18 mouse cellular contexts compared by ENCODE assay signal in the genomic region with DNA sequence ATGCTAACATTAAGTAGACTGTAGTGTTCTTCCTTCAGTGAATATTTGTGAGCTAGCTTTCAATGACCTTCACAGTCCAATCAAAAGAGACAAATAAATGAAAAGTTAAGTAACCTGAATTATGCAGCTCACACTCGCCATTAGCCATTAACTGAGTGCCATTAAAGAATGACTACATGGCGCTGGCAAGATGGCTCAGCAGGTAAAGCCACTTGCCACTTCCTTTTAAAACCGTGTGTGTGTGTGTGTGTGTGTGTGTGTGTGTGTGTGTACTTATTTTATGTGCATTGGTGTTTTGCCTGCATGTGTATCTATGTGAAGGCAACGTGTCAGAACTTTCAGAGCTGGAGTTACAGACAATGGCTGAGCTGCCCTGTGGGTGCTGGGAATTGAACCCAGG.
"Had no signal": no experiment of that assay in that cellular context is flagged by ENCODE, and none has a peak within 500 bp of the region (broad histone marks: within the 10 kb centered on the region; RNA-seq: fewer than 3 reads in every experiment).

No protein-coding gene starts in this region.

- H3K9me3 ChIP-seq: limb, embryonic 12.5 days; limb, embryonic 15.5 days; megakaryocyte, embryonic 14.5 days; midbrain, embryonic 10.5 days; midbrain, embryonic 13.5 days; neural tube, embryonic 13.5 days had no signal

- DNase-seq: left cerebral cortex, postnatal 4 days; liver, postnatal 0 days; lung, embryonic 14.5 days; lung, postnatal 36 days; retina, postnatal 1 day; thymus, adult 18-20 months; thymus, postnatal 36 days had no signal

- H3K4me3 ChIP-seq: limb, embryonic 12.5 days; limb, embryonic 15.5 days; megakaryocyte, embryonic 14.5 days; midbrain, embryonic 10.5 days; midbrain, embryonic 13.5 days; myocyte; neural tube, embryonic 13.5 days had no signal

- H3K27ac ChIP-seq: limb, embryonic 12.5 days; limb, embryonic 15.5 days; liver, embryonic 14.5 days; midbrain, embryonic 10.5 days; midbrain, embryonic 13.5 days; neural tube, embryonic 13.5 days had no signal

- ATAC-seq: liver, postnatal 0 days; lung, postnatal 0 days; midbrain, embryonic 13.5 days; midbrain, embryonic 16.5 days had no signal

- H3K36me3 ChIP-seq: limb, embryonic 12.5 days; limb, embryonic 15.5 days; midbrain, embryonic 10.5 days; midbrain, embryonic 13.5 days; neural tube, embryonic 13.5 days had no signal

- H3K4me2 ChIP-seq: limb, embryonic 12.5 days; limb, embryonic 15.5 days; liver, embryonic 11.5 days; lung, embryonic 14.5 days; midbrain, embryonic 13.5 days; neural tube, embryonic 13.5 days had no signal

- H3K9ac ChIP-seq: limb, embryonic 12.5 days; limb, embryonic 15.5 days; liver, embryonic 14.5 days; liver, postnatal 0 days; lung, embryonic 14.5 days; midbrain, embryonic 13.5 days; neural tube, embryonic 13.5 days had no signal
